Mouse (Mus musculus): ENCODE data around the gene Crtac1.

Gene Crtac1

DNA sequence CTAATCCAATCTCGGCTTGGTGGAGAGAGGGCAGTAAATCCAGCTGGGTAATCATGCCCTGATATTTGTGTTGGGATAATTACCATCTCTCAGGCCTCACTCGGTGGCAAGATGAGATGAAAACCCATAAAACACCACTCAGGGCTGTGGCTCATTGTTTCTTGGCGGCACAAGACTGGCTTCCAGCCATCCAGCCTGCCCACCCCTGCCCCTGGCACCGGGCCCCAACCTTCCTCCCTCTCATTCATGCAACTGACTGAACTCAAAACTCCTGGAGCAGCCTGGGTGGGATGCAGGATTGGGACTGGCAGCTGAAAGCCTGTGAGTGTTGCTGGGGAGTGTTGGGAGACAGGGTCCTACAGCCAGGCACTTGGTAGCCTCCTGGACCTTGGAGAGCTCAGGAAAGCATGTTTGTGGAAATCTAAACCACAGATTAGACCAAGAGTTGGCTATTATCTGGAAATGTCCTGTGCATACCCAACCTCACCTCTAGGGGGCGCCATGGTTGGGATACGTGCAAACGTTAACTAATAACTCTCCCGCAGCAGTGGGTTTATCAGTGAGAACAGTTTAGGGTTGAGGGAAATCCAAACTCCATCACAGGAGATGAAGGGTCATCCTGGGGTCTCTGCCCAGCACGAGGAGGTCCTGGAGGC lies 99.4 kb downstream of the Crtac1 start:
- intact Hi-C loops (cut with DNase I), result no loop called here

DNA sequence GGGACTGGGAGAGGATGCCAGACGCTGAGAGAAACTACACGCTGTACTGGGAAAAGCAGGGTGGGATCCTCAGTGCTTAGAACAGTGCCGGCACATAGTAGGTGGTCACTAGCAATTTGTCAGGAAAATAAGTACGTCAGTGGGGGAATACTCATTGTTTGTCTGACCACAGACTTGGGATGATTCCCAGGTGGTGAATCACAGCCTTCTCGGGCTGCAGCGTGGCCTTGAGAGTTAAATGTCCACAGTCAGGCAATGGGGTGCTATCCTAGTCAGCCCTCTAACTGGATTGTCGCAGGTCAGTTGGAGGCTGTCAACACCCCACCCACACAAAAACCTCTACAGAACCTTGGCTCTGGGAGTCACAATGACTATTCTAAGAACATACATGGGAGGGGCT lies 100.1 kb downstream of the Crtac1 start:
- intact Hi-C loops (cut with DNase I), result no loop called here

DNA sequence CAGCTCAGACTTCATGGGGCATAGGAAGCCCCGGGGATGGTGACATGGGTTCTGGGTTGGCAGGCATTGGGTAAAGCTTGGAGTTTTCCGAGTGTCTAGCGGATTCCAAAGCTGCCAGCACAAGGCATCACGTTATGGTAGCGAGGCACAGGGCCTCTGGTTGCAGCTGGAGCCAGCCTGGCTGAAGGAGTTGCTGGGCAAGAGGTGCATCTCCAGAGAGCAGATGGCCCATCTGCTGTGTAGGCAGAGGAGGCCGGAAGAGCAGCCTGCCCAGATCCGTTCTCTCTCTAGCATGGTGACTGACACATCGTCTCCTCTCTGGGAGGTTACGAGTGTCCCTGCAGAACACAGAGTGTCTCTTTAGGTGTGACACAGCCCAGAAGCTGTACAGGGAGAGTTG lies 103.4 kb downstream of the Crtac1 start:
- intact Hi-C loops (cut with DNase I), result no loop called here

DNA sequence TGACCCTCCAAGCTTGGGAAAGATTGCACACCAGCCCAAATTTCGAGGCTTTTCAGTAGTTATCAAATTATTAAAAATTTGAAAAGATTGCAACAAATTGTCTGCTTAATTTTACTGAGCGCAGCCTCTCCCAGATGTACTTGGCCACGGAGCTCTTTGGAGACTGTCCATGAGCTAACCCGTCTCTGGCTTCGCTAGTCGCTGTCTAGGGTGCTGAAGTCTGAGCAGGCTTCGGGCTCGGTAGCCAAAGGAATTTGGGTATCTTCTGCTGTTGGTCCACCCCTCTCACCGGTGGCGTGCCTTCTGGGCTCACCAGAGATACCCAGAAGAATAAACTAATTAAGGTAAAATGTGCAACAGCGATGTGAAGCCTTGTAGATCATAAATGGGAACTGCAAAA lies 105.7 kb downstream of the Crtac1 start:
- intact Hi-C loops (cut with DNase I), result no loop called here

DNA sequence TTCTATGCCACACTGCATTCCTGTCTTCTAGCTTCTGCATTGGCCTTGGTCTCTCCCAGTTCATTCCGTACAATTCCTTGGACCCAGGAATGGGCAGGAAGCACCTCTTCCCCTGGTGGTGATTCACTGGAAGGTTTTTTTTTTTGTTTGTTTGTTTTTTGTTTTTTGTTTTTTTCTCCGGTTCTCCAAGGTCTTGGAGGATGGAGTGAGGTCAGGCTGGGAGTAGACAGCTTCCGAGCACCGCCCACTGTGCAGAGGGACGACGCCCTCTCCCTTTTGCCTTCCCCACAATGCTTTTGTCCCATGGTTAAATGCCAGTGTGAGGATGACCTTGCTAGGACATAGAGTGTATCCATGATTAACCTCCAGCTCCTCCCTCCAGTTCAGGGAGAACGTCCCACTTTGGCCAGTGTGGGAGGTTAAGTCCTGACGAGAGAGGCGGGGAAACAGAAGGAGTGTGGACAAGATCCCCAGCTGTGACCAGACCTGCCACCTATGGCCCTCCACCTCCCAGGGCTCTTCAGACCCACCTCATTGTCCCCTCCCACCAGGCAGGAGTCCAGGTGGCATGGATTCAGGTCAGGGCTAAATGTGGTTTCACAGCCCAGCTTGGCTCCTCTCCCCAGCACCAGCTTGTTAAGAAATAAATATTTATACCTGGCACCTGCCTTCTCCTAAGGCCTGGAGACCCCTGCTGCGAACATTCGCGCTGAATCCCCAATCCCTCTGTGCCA lies 109.1 kb downstream of the Crtac1 start:
- intact Hi-C loops (cut with DNase I), result no loop called here

DNA sequence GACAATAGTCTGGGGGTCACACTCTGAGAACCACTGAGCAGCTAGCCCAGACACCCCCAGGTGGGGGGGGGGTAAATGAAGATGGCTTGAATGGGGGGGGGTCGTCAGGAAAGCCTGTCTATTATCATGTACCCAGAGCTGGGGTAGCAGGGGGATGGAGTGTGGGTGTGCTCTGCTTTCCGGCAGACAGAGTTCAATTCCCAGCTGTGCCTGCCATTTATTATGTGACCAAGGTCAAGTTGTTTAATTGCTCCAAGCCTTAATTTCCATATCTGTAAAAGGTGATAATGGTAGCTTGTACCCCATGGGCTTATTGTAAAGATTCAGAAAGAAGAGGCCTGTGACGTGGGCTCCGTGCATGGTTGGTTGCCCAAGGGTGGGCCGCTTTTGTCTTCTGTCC lies 109.6 kb downstream of the Crtac1 start:
- intact Hi-C loops (cut with DNase I), result no loop called here

DNA sequence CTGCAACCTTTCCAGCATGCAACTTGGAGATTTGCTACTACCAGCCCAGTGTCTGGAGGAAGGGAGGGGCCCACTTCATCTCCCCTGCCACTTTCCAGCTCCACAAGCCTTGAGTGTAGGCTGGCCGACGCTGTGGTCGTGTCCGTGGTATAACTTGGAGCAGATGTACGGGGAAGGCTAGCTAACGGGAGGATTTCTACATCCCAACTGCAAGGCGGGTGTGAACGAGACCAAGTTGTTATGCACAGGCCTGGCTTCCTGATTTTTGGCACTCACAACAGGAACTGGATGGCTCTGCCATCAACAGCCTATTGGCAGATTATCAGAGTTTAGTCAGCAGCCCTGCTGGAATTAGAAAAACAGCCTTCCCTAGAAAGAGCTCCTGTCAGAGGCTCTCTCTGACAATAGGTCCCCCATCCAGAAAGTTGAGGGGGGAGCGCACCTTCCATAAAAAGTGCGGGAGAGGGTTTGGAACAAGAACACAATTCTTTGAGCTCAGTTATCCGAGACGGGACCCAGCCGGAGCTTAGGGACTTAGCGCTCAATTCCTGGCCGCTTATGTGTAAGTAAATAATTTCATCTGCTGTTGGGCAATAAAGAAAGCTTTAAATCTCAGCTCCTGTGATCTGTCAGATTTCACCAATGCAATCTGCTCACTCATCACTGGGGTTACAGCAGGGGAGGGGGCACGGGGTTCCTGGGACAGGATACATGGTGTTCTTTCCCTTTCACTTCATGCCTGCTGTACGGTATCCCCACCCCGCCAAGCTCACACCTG lies 113.7 kb downstream of the Crtac1 start:
- intact Hi-C loops (cut with DNase I), result loop anchor here (5.0 to 10.0 kb wide), 4 partner anchors 109 to 457 kb away; partner anchors contain the start of gene Hps1

DNA sequence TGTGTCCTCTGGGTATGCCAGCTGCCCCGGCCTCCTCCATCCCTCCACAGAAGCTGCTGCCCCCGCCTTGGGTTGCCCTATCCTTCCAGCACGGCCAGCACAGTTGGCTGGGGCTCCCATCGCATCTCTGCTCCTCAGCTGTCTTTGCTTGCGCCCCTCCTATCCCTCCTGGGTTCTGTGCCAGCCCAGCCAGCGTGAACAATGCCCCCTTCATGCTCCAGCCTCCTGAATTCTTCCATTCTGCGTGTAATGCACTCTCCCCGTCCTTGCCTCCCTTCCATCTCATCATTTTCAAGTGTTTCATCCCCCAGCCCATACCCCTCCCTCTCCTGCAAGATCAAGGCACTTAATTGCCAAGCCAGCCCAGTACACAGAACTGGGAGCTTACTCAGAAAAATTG lies 114.6 kb downstream of the Crtac1 start:
- intact Hi-C loops (cut with DNase I), result loop anchor here (5.0 to 10.0 kb wide), 4 partner anchors 110 to 458 kb away; partner anchors contain the start of gene Hps1

DNA sequence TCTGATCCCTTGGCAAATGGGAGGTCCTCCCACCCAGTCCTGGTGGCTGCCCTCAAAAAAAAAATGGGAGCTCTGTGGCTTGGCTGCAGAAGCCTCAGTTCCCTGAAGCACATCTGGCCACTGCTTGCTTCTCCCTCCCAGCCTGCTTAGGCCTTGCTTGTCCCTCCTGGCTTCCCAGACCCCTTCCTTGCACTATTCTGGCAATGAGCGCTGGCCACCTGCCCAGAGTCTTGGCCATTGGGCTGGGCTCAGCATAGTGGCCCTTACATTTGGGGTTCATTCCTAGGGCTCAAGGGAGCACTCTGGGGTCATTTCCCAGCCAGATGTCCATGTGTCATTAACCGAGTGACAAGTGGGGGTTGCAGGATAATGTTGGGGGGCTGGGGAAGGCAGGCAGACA lies 115.1 kb downstream of the Crtac1 start:
- intact Hi-C loops (cut with DNase I), result loop anchor here (5.0 to 10.0 kb wide), 4 partner anchors 111 to 458 kb away; partner anchors contain the start of gene Hps1

DNA sequence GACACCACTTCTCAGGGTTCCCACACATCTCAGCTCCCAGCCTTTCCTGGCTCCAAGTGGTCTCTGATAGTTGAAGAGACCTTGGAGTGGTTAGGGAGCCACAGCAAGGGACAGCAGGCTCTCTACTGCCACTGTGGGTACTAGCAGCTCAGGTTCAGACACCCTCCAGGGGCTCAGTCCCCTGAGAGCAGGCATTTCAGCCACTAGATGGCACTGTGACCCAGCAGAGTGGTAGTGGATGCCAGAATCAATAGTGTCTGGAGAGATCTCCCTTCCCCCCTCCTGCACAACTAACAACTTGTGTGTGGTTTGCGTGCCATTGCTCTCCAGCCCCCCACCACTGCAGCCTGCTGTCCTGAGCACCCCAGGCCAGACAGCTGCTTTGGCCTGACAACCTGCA lies 115.7 kb downstream of the Crtac1 start:
- intact Hi-C loops (cut with DNase I), result loop anchor here (5.0 to 10.0 kb wide), 4 partner anchors 111 to 459 kb away; partner anchors contain the start of gene Hps1

DNA sequence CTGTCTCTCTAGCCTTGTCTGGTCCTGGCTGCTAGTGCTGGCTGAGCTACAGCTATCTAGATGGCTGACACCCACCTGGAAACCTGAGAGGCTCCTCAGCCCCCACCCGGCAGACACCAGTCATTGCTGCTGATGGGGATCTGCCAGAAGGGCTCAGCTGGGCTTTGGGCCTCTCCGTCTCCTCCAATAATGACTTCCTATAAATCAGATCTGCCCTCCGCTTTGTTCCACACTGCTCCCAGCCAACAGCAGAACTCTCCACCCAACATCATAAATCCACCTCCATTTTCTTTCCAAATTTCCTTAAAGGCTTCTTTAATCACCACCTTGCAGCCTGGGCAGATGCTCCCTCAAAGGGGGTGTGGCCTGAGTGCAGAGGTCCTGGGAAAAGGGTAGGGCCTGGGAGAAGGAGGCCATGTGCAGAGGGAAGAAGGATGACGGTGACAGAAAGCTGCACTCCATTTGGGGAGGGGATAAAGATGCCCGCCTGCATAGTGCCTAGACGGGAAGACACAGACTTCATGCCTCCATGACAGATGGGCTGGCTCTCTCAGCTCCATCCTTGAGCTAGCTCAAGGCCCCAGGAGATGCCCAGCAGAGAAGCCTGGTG lies 116.4 kb downstream of the Crtac1 start:
- intact Hi-C loops (cut with DNase I), result loop anchor here (5.0 to 10.0 kb wide), 4 partner anchors 112 to 460 kb away; partner anchors contain the start of gene Hps1

DNA sequence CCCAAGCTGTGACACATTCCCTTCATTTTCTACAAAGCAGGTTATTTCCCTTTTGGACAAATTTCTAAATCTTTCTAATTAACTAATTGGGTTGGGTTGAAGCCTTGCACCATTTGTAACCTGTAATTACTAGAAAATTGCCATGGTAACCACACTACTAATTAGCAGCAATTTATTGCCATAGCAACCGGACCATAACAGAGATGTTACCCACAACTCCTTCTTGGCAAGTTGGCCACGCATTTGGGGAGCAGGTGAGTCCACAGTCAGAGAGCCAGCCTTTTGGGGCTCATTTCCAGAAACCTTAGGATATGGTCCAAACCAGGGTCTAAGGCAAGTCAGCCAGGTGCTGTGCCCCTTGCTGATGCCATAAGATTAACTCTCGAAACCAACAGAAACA lies 119.4 kb downstream of the Crtac1 start:
- intact Hi-C loops (cut with DNase I), result loop anchor here (10.0 kb wide), 1 partner anchor 463 kb away; the partner anchor contains the start of gene Hps1

DNA sequence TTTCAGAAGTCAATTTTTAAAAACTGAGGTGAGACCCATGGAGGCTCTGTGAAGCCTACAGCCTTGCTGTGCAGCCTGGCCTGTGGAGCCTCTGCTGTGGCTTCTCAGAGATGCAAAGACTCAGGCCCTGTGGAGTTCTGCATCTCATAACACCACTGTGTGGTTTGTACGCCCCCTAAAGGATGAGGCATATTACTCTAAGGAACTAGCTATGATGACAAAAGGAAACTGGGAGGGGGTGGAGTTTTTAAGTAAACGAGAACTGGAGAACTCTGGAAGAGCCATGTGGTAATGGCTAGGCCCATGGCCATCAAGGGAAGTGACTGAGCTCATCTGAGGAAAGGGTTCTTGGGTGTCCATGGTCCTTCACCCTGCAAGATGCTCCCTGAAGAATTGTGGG lies 120.3 kb downstream of the Crtac1 start:
- intact Hi-C loops (cut with DNase I), result loop anchor here (10.0 kb wide), 1 partner anchor 463 kb away; the partner anchor contains the start of gene Hps1

DNA sequence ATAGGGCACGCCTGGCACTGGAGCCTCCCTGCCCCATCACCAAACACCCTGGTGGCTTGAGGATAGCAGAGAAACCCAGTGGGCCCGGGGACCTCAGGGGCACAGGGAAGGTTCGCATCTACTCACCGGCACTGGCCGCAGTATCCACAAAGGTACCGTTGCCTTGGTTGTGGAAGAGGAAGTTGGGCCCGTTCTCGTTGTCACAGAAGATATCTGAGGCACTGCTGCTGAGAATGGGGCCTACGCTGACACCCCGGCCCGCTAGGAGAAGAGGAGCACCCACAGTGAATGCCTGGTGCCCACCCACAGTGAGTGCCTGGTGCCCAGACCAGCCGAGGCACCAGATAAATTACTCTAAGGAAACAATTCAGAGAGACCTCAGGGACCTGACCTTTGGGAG lies 122.7 kb downstream of the Crtac1 start:
- intact Hi-C loops (cut with DNase I), result no loop called here

DNA sequence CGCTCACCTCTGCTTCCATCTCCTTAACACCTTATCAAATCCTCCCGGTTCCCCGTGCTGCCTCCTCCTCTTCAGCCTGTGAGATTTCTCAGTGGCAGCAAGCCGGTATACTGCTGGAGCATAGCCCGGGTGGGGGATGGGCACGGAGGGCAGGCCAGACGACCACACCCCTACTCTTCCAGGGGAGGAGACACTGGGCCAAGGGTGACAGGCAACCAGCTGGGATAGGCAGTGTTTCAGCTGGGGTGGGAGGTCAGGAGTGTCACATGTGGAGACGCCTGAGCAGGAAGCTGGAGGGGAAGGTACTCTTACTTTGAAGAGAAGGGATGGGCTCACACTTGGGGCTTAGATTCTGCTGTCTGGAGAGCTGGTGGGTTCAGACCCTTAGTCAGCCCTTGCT lies 124.6 kb downstream of the Crtac1 start:
- intact Hi-C loops (cut with DNase I), result no loop called here

DNA sequence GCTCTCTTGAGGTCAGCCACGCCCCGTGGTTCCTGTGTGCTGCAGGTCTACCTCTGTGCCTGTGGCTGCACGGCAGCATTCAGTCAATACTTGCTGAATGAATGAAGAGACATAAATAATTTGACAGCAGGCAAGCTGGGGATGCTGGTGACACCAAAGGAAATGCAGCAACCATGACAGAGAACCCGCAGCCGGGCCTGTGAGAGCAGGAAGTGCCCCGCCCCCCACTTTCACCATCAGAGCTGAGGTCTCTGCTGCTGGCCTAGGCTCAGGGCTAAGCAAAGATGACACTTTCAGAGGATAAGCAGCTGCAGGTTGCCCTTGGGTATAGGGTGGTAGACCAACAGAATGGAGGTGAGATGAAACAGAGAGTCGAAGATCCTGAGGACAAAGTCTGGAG lies 125.4 kb downstream of the Crtac1 start:
- intact Hi-C loops (cut with DNase I), result no loop called here

DNA sequence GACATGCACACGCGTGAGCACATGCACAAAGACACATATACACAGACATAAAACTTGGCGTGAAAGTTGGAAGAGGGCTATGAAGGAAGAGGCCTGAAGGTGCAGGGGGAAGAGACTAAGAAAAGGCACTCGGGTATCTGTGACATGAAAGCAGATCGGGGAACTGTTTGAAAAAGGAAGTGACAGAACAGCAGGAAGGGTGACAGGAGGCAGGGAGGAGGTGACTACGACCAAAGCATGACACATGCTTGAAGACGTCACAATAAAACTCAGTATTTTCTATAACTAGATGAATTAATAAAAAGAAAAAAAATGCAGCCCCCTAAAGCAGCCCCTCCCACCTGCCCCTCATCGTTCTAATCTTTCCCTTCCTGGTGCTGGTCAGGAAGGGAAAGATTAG lies 125.8 kb downstream of the Crtac1 start:
- intact Hi-C loops (cut with DNase I), result no loop called here

DNA sequence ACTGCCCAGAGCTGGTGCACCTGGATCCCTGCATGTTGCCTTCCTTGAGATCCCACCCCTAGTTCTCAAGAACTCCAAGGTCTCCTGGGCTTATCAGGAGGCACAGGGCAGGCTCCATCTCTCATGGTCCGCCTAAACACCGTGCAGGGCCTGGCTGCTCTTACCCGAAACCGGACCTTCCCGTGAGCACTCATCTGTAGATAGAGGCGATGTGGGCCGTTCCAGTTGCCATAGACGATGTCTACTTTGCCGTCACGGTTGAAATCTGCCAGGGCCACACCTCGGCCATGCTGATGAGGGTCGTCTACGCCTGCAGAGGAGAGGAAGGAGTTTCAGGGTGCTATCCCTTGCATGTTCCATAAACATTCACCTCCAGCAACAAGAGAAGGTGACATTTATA lies 127.1 kb downstream of the Crtac1 start:
- intact Hi-C loops (cut with DNase I), result no loop called here

DNA sequence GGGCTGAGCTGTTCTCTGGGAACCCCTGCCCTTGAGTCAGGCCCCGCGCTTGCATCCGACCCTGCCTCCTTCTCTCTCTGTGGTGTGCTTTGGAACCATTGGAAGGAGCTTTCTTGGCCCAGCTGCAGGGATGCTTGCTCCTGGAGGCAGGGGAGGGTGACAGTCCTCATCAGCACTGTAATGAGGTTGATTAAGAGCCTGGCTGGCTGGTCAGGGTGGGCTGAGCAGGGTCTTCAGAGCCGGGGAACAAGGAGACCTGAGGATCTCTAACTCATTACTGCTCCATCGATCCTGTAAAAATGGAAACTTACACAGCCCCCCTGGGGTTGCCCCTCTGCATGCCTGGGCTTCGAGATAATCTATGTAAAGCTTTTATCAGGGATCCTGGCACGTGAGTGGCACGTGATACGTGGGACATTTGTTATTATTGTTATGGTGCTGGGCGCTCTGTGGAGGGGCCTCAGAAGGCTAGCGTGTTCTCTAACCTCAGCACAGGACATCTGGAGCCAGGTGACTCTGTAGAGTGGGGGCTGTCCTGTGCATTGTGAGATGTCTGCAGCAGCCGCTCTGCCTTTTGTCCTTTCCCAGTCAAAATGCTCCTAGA lies 128.3 kb downstream of the Crtac1 start:
- intact Hi-C loops (cut with DNase I), result no loop called here

DNA sequence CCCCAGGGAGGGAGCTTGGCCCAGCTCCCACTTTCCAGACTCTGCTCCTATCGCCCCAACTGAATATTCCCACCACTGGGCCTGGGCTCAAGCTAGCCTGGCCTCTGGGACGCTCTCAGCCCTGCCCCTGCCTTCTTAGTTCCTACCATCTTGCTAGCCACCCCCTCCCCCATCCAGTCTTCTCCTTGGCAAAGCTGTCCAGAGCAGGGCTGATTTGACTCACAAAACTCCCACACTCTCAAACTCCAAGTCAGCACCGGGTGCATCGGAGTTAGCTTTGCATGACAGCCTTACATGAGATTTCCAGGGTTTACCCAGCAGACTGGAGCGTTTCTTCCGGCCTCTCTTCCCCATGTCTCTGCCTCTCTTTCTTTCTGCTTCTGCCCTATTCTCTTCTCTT lies 138.4 kb downstream of the Crtac1 start:
- intact Hi-C loops (cut with DNase I), result no loop called here

DNA sequence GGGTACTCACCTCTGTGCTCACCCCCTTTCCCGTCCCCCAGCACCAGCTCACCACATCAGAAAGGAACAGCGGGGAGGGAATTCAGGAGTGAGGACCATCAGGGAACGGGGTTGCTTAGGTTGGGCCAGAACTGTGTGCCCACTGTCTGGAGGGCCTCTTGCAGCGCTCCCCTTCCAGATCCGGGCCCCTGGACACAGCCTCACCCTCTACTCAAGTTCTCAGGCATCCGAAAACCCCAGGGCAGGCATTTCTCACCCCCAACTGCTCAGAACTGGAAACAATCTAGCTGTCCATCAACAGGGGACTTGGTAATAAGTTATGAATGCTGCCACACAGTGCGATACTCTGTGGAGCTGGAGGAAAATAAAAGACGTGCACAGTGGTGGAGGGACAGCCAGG lies 139.5 kb downstream of the Crtac1 start:
- intact Hi-C loops (cut with DNase I), result no loop called here
